Mouse (Mus musculus): ENCODE measurements around the gene Prr14.

Gene Prr14

GRCm38 (mm10) chr7:127512231-127513015, 53.0 kb downstream of the Prr14 start:
- peak; percentile 86 for DNase-seq (ENCODE audit: low read depth)

- no peak for DNase-seq (ENCODE audit: low read depth)
Observed at GRCm38 (mm10) chr7:127513016-127513390, 53.6 kb downstream of the Prr14 start.

GRCm38 (mm10) chr7:127513781-127514180, 54.4 kb downstream of the Prr14 start:
- DNase-seq (ENCODE audit: low read depth) = no peak

GRCm38 (mm10) chr7:127515846-127516245, 56.4 kb downstream of the Prr14 start:
- DNase-seq (ENCODE audit: low read depth) = no peak

GRCm38 (mm10) chr7:127516344-127516743, 56.9 kb downstream of the Prr14 start:
- no peak for DNase-seq (ENCODE audit: low read depth)

- DNase-seq (ENCODE audit: low read depth) = no peak
Observed at GRCm38 (mm10) chr7:127519284-127519683, 59.9 kb downstream of the Prr14 start, which contains the start of gene Gm42715. Gm42715 (plus strand) TSS chr7:127519584.
